Mouse (Mus musculus) C2C12 (cell line): ENCODE results near the gene Stx11.

Source experiments
- CEBPB ChIP-seq: IDR thresholded peaks from one replicate; pipeline ENCODE4 v1.6.1; 2011; ENCODE audit warnings: low read depth, mild to moderate bottlenecking, control low read depth, moderate library complexity
- CTCF ChIP-seq: IDR thresholded peaks from one replicate; pipeline ENCODE4 v1.5.1; 2011; ENCODE audit not compliant: control insufficient read depth, insufficient read depth, insufficient read length
- FOSL1 ChIP-seq: IDR thresholded peaks from one replicate; pipeline ENCODE4 v1.8.0; 2011; ENCODE audit warnings: mild to moderate bottlenecking, low read length; ENCODE audit not compliant: poor library complexity, insufficient read depth, severe bottlenecking
- MAX ChIP-seq: IDR thresholded peaks from one replicate; pipeline ENCODE4 v1.6.1; 2011; ENCODE audit warnings: mild to moderate bottlenecking, control low read depth
- MYOG ChIP-seq: IDR thresholded peaks from one replicate; pipeline ENCODE4 v1.6.1; 2011; ENCODE audit not compliant: control insufficient read depth, insufficient read length; ENCODE audit errors: extremely low read depth
- USF1 ChIP-seq: IDR thresholded peaks from one replicate; pipeline ENCODE4 v1.6.1; 2011; ENCODE audit warnings: low read depth, mild to moderate bottlenecking, control low read depth, moderate library complexity

DNA sequence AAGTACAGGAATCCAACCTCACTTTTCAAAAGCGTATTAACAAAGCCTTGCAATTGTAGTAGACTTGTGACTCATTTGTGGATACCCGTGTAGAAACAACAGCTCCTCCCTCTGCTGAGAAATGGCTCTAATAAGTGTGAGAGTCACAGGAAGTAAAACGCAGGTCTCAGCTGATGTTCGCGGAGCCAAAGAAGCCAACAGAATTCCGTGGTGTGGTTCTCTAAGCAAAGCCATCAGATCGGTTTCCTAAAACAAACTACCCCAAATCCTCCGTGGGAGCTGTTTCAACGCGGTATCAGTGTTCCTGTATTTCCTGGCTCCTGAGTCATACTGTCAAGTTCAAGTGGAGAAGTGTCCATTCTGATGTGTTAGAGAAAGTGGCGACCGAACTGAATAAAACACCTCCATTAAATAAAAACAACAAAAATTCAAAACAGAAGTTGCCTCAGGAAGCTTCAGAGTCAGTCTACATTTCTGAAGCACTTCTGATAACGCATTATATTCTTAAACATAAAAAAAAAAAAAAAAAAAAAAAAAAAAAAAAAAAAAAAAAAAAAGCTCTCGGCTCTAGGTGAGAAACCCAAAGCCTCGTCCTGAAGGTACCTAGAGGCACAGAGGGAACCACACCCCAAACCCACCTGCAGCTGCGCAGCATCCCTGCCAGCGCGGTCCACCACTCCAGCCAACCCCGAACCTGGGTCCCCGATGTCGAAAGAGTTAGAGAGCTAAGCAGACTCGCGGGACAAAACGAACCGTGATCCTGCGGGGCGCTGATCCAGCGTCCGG, 543 bp downstream of the Stx11 start:
- TF ChIP-seq MAX (no peak), CTCF (no peak), USF1 (no peak), CEBPB (peak; percentile 3), MYOG (no peak), FOSL1 (no peak)
